Mouse (Mus musculus) heart, postnatal 0 days (tissue): ENCODE data around the gene Ippk. TPM values are rescaled to one million over a fixed set of nuclear protein-coding genes. Genes with fewer than 3 reads are reported as not detected.

Experiments
- ATAC-seq: fragments of 200-750 bp; cut with Nextera tagmentation; 2 replicates; pipeline ENCODE4 v1.8.0; 2017; ENCODE audit warnings: low read depth, moderate number of reproducible peaks, moderate library complexity; ENCODE audit not compliant: insufficient read depth
- DNase-seq: peaks from one replicate; pipeline ENCODE4 v3.0.0-alpha.2; 2016; ENCODE audit warnings: low spot score
- H3K27ac ChIP-seq: fragments of 300-500 bp; sonication (generic); 2 replicates; pipeline ENCODE4 v1.5.1; 2014; ENCODE audit warnings: low read depth, mild to moderate bottlenecking
- H3K27me3 ChIP-seq: fragments of 300-500 bp; sonication (generic); 2 replicates; pipeline ENCODE4 v1.6.1; 2014; ENCODE audit warnings: low read length, mixed read lengths; ENCODE audit not compliant: control insufficient read depth, insufficient read depth
- H3K36me3 ChIP-seq: fragments of 300-500 bp; sonication (generic); replicated peaks from 2 replicates; pipeline ENCODE4 v1.6.1; 2014; ENCODE audit warnings: low read length, mixed read lengths; ENCODE audit not compliant: control insufficient read depth, insufficient read depth
- H3K4me1 ChIP-seq: fragments of 300-500 bp; sonication (generic); 2 replicates; pipeline ENCODE4 v1.6.1; 2014; ENCODE audit warnings: antibody characterized with exemption; ENCODE audit not compliant: control insufficient read depth, insufficient read depth
- H3K4me2 ChIP-seq: fragments of 300-500 bp; sonication (generic); 2 replicates; pipeline ENCODE4 v1.6.1; 2014; ENCODE audit warnings: low read depth, mild to moderate bottlenecking, low read length, moderate library complexity
- H3K4me3 ChIP-seq: fragments of 300-500 bp; sonication (generic); 2 replicates; pipeline ENCODE4 v1.5.1; 2014; ENCODE audit warnings: low read depth, low read length
- H3K9ac ChIP-seq: fragments of 300-500 bp; sonication (generic); replicated peaks from 2 replicates; pipeline ENCODE4 v1.6.1; 2014; ENCODE audit warnings: low read depth, low read length, mixed read lengths
- H3K9me3 ChIP-seq: fragments of 300-500 bp; sonication (generic); replicated peaks from 2 replicates; pipeline ENCODE4 v1.6.1; 2016; ENCODE audit warnings: low read length; ENCODE audit not compliant: control insufficient read depth
- CTCF ChIP-seq: IDR thresholded peaks from 2 replicates; pipeline ENCODE4 v1.5.1; 2016; ENCODE audit warnings: antibody characterized with exemption, control low read depth, low read depth
- EP300 ChIP-seq: IDR thresholded peaks from 2 replicates; pipeline ENCODE4 v1.6.1; 2016; ENCODE audit warnings: antibody characterized with exemption, low read depth
- WGBS: fragments of 180-500 bp; shearing (Covaris S2); extraction: QIAGEN DNeasy Blood & Tissue Kit; methylation state at CpG from one replicate; pipeline ENCODE4 v1.1.7; 2014; 5-methylcytosine and 5-hydroxymethylcytosine counted together
- polyA plus RNA-seq: library from polyadenylated mRNA; unstranded; fragments of >200 nt; fragmentation: Nextera tagmentation; extraction: Ambion mirVana; gene quantifications from 2 replicates; pipeline ENCODE4 v1.2.1, GENCODE M21; 2015
- total RNA-seq: library from RNA; depleted of rRNA; stranded (reverse); fragments of >200 nt; gene quantifications from 2 replicates; pipeline ENCODE4 v1.2.3, GENCODE M21; 2014; ENCODE audit warnings: low replicate concordance

Gene Ippk
- total and polyA plus RNA-seq, 2 experiments from 2014 or later: 8.0 to 9.3 TPM

DNA sequence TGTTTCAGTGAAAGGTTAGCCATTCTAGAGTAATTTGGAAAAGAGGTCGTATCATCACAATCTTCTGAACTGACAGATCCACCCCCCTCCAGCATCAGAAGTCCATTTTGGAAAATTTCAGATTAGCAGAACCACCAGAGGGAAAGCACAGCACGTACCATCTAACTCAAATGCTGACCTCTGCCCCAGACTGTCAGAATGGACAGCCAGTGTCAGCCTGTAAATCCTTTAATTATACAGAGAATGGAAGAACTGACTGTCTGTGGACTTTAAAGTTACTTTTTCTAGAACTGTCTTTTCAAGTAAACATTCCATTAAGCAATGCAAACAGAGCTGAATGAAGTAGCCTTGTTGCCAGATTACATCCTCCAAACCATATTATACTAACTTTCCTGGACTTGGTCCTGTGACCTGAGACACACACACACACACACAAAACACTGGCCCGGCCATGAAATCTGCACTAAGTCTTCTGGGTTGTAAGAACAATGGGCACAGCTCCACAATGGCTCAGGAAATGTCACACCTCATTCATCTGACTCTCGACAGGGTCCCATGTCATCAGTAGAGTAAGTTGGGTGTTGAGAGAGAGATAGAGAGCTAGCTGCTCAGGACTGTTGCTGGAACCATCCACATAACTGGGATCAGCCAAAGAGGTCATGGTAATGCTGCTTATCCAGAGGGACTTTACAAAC is 51.1 kb downstream of the Ippk start:
- ATAC-seq: no peak
- no peak for DNase-seq
- H3K27ac ChIP-seq: no peak overlapping the region

DNA sequence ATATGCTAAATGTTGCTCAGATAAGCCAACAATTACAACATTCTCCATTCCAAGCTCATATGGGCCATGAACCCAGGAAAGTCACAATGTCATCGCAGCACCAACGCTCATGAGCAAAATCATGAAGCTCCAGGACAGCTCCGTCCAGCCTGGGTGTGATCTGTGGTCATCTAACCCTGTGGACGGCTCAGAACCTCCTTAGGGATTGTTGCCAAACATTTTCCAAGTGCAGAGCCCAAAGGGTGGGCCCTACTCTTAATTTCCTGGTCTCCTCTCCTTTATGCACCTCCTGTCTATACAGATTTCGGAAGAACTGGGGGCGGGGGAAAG is 51.6 kb downstream of the Ippk start:
- no peaks in the 10 kb centered on the region for H3K9me3 ChIP-seq
- no peaks in the 10 kb centered on the region for H3K36me3 ChIP-seq
- H3K4me1 ChIP-seq: peaks cover 12% of the 10 kb centered on the region
- H3K4me3 ChIP-seq: no peak overlapping the region
- DNase-seq (no peak), ATAC-seq (no peak)
- WGBS: 89% methylated on average over 6 of the region's 6 CpGs
- H3K9ac ChIP-seq: no peak overlapping the region
- H3K27me3 ChIP-seq: no peaks in the 10 kb centered on the region
- no peak overlapping the region for H3K4me2 ChIP-seq
- H3K27ac ChIP-seq: no peak overlapping the region
- no peak for TF ChIP-seq CTCF
- TF ChIP-seq EP300: no peak

More for the DNA sequence above, 51.1 kb downstream of the Ippk start:
- H3K36me3 ChIP-seq: no peaks in the 10 kb centered on the region
- no peaks in the 10 kb centered on the region for H3K27me3 ChIP-seq
- TF ChIP-seq EP300 (no peak), CTCF (no peak)
- H3K4me2 ChIP-seq: no peak overlapping the region
- H3K9ac ChIP-seq: no peak overlapping the region
- no peak overlapping the region for H3K4me3 ChIP-seq
- H3K9me3 ChIP-seq: no peaks in the 10 kb centered on the region
- WGBS: 56% methylated on average over 4 of the region's 4 CpGs
- peaks cover 12% of the 10 kb centered on the region for H3K4me1 ChIP-seq

DNA sequence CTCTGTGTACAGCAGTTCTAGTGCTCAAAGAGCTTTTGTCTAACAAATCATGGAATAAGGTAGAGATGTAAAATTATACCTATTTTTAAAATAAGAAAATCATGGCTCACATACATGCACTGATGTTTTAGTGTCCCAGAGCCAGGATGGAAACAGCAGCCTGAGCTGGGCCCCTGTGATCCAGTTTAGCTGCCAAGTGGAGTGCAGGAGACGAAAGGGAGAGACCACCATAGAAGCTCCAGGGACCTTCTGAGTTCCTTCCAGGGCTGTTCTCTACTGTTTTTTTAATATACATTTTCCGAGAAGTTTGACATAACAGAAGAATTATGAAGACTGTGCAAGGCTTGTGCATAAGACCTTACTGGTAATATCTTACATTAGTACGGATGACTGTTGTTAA is 56.8 kb downstream of the Ippk start:
- TF ChIP-seq CTCF: no peak
- no peak for TF ChIP-seq EP300
- WGBS: 87% methylated on average over 3 of the region's 3 CpGs
- Histone ChIP-seq H3K9me3 (no peaks in the 10 kb centered on the region), H3K4me1 (peaks cover 4% of the 10 kb centered on the region), H3K27me3 (no peaks in the 10 kb centered on the region), H3K9ac (no peak overlapping the region), H3K27ac (no peak overlapping the region), H3K4me2 (no peak overlapping the region), H3K4me3 (no peak overlapping the region), H3K36me3 (no peaks in the 10 kb centered on the region)
- no peak for DNase-seq
- ATAC-seq: no peak

DNA sequence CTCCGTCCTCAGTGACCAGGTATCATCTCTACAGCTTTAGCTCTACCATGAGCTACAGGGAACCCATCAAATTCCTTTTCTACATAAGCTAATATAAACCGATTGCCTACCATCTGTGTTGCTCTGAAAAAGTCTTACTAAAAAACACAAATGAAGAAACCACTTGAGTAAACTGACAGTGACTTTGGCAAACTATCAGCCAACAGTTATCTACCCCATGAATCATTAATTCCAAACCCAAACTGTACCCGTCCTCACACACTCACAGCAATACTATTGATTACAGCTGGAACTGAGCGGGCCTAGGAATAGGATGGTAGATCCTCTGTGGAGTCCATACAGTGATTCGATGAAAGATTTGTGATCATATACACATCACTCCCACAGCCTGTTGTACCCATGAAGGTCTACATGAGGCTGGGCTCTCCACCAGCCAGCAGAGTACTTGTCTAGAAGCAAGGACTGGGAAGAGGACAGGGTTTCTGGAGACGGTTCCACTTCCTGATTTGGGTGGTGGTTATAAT is 57.9 kb downstream of the Ippk start:
- no peak for ATAC-seq
- TF ChIP-seq CTCF (no peak), EP300 (no peak)
- no peak for DNase-seq
- Histone ChIP-seq H3K27ac (no peak overlapping the region; the same call in 1 of the 2 replicates), H3K4me2 (no peak overlapping the region), H3K4me3 (no peak overlapping the region), H3K36me3 (no peaks in the 10 kb centered on the region), H3K9me3 (no peaks in the 10 kb centered on the region), H3K4me1 (peaks cover 4% of the 10 kb centered on the region), H3K9ac (no peak overlapping the region), H3K27me3 (no peaks in the 10 kb centered on the region)
- 90% methylated on average over 6 of the region's 6 CpGs for WGBS

DNA sequence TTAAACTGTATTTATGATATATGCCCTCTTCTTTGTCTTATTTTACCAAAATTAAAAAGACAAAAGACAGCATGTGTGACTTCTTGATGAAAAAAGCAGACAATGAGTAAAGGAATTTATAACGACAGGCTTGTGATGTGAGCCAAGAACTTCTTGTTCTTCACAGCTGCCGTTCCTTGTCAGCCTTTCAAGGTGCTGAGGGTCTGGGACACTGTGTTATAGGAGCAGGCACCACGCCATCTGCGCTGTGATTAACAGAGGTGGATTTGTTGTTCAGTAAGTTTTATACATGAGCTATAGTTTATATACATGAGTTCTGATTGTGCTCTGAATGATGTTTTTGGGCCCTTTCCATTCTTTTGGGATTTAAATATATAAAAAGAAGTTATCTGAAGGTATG is 58.4 kb downstream of the Ippk start:
- no peak overlapping the region for H3K4me2 ChIP-seq
- TF ChIP-seq CTCF: no peak
- TF ChIP-seq EP300: no peak
- 67% methylated on average over 4 of the region's 4 CpGs for WGBS
- peaks cover 4% of the 10 kb centered on the region for H3K4me1 ChIP-seq
- no peaks in the 10 kb centered on the region for H3K36me3 ChIP-seq
- DNase-seq: no peak
- peak overlapping the region; percentile 57 for H3K27ac ChIP-seq
- H3K9ac ChIP-seq: no peak overlapping the region
- no peaks in the 10 kb centered on the region for H3K9me3 ChIP-seq
- H3K4me3 ChIP-seq: no peak overlapping the region
- no peak for ATAC-seq
- H3K27me3 ChIP-seq: no peaks in the 10 kb centered on the region

DNA sequence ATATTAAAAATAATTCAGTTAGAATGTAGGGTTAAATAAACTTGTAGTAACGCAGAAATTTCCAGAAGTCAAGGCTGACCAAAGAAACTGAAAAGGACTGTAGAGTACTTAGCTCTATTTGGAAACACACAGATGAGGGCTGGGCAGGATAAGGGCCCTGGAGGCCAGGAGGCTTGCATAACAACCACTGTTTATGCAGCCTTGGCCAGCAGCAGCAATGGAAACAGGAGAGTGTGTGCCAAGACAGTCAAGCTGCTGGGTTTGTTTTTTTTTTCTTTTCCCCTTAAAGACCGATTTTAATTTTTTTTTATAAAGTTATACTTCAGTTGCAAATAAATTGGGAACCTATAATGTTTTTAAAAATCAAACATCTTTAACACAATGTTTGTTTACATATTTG is 59.0 kb downstream of the Ippk start:
- Histone ChIP-seq H3K36me3 (no peaks in the 10 kb centered on the region), H3K4me2 (no peak overlapping the region), H3K4me1 (peaks cover 4% of the 10 kb centered on the region), H3K27me3 (no peaks in the 10 kb centered on the region), H3K4me3 (no peak overlapping the region), H3K9ac (no peak overlapping the region), H3K27ac (peak overlapping the region; percentile 67; the same call in 1 of the 2 replicates), H3K9me3 (no peaks in the 10 kb centered on the region)
- DNase-seq (peak; percentile 93), ATAC-seq (peak; percentile 98)
- 12% methylated on average over 2 of the region's 2 CpGs for WGBS
- no peak for TF ChIP-seq CTCF
